Mouse (Mus musculus) testis, adult 2 months (tissue): ENCODE measurements at regions not wholly inside any gene's neighbourhood (a gene's known extent, or its start where the extent isn't known, plus 50 kb on each side); places are given as distances from the start of the nearest gene placed in this dataset.

Experiments
- CTCF ChIP-seq: fragments of 200-500 bp; IDR thresholded peaks from 2 replicates; pipeline ENCODE4 v1.5.1; 2012; ENCODE audit warnings: low read depth, mild to moderate bottlenecking, inconsistent platforms, low read length, moderate library complexity; ENCODE audit not compliant: control insufficient read depth, insufficient read depth, insufficient replicate concordance
- POLR2A ChIP-seq: fragments of 200-500 bp; IDR thresholded peaks from 2 replicates; pipeline ENCODE4 v1.6.1; 2012; ENCODE audit warnings: low read depth, mild to moderate bottlenecking, inconsistent platforms, low read length, moderate library complexity; ENCODE audit not compliant: control insufficient read depth

DNA sequence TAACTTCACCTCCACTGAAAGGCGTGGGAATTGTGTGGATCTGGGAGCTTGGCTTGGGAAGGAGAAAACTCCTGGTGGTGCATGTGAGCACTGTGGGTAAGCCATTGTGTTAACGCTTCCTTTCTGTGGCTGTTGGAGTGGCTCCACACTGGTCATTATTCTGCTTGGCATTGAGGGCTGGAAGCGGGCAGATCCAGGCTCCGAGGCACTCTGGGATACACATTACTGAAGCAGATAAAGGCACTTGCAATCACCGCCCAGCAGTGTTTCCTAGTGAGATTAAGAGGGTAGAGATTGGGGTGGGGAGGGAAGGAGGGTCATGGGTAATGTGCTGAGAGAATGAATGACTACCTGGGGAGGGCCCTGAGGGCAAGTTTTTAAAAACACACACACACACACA lies 143.3 kb downstream of the 1500009L16Rik start:
- TF ChIP-seq CTCF (no peak), POLR2A (no peak)
